Comparison of ENCODE assay signal across 24 mouse cellular contexts in the genomic region with DNA sequence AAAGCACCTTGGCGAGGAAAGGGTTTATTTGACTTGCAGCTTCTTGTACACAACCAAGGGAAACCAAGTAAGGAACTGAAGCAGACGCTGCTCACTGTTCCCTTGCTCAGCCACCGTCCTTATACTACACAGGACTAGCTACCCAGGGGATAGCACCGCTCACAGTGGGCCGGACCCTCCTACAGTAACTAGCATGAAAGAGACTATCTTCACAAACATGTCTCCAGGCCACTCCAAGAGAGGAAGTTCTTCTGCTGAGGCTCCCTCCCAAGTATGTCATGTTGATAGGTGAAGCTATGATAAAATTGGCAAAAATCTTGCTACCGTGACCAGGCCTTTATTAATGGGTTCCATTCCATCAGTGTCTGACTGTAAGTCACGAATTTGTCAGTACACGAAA. TPM values are rescaled to one million over a fixed set of nuclear protein-coding genes. Genes with fewer than 3 reads are reported as not detected.
DNase-seq lines count a peak whose midpoint lies in the region; ATAC-seq and TF ChIP-seq lines count a peak whose summit lies in the region.
"Had no signal": no experiment of that assay in that cellular context is flagged by ENCODE, and none has a peak within 500 bp of the region (broad histone marks: within the 10 kb centered on the region; RNA-seq: fewer than 3 reads in every experiment).

No protein-coding gene starts in this region.

- peaks cover 34% of the 10 kb centered on the region for H3K4me1 ChIP-seq in liver, embryonic 12.5 days
- H3K4me1 ChIP-seq in liver, postnatal 0 days (ENCODE audit: insufficient read depth): no peaks in the 10 kb centered on the region
- H3K4me1 ChIP-seq in liver, embryonic 15.5 days (replicated peaks): peaks cover 24% of the 10 kb centered on the region
- H3K4me1 ChIP-seq: forebrain, embryonic 10.5 days; forebrain, embryonic 13.5 days; heart, embryonic 10.5 days; hindbrain, embryonic 12.5 days; hindbrain, embryonic 15.5 days had no signal

- no peaks in the 10 kb centered on the region for H3K9me3 ChIP-seq in liver, embryonic 12.5 days (replicated peaks)
- no peaks in the 10 kb centered on the region for H3K9me3 ChIP-seq in liver, postnatal 0 days (ENCODE audit: low read length)
- no peaks in the 10 kb centered on the region for H3K9me3 ChIP-seq in liver, embryonic 15.5 days (replicated peaks)
- H3K9me3 ChIP-seq: forebrain, embryonic 10.5 days; forebrain, embryonic 13.5 days; heart, embryonic 10.5 days; heart, embryonic 13.5 days; hindbrain, embryonic 12.5 days; hindbrain, embryonic 15.5 days had no signal

- H3K4me2 ChIP-seq in liver, embryonic 12.5 days: no peak overlapping the region
- no peak overlapping the region for H3K4me2 ChIP-seq in liver, postnatal 0 days (ENCODE audit: low read depth, low read length)
- no peak overlapping the region for H3K4me2 ChIP-seq in liver, embryonic 15.5 days
- H3K4me2 ChIP-seq: forebrain, embryonic 13.5 days; heart, embryonic 13.5 days; hindbrain, embryonic 12.5 days; hindbrain, embryonic 15.5 days had no signal

- H3K4me3 ChIP-seq in liver, embryonic 12.5 days: no peak overlapping the region
- no peak overlapping the region for H3K4me3 ChIP-seq in liver, postnatal 0 days (ENCODE audit: low read depth, low read length)
- H3K4me3 ChIP-seq in liver, embryonic 15.5 days (replicated peaks): no peak overlapping the region
- H3K4me3 ChIP-seq: forebrain, embryonic 10.5 days; forebrain, embryonic 13.5 days; heart, adult 2 months; heart, embryonic 10.5 days; heart, embryonic 13.5 days; hindbrain, embryonic 12.5 days; hindbrain, embryonic 15.5 days had no signal

- ATAC-seq in liver, embryonic 12.5 days: peak; percentile 51; the same call in 1 of the 2 replicates
- ATAC-seq in liver, postnatal 0 days: no peak
- no peak for ATAC-seq in liver, embryonic 15.5 days (ENCODE audit: insufficient read depth)
- ATAC-seq: activated CD4-positive, CD25-positive, alpha-beta regulatory T cell, adult 4 months; forebrain, embryonic 13.5 days; forebrain, postnatal 0 days; intestine, postnatal 0 days had no signal

- DNase-seq in liver, postnatal 0 days: no peak
- DNase-seq in MEL-GATA-1-ER (ENCODE audit: extremely low read depth, low read depth): peak; percentile 35
- no peak for DNase-seq in embryo, embryonic 10 days (ENCODE audit: low spot score)
- no peak for DNase-seq in frontal cortex, postnatal 14 days (ENCODE audit: low spot score in 2 of 2)
- DNase-seq in adrenal gland, adult 18-20 months (ENCODE audit: low spot score in 2 of 2): no peak
- DNase-seq: adrenal gland, postnatal 14 days; cerebellum, adult 11 months; cerebellum, adult 8-10 months; cerebellum, postnatal 10 days; cerebellum, postnatal 36 days; forebrain, postnatal 0 days; gastrocnemius, postnatal 25 days; heart, adult 2 months; heart, postnatal 14 days had no signal

- no peak for TF ChIP-seq EP300 in liver, postnatal 0 days (IDR thresholded peaks at IDR 0.05; ENCODE audit: low read depth)

- no peak overlapping the region for H3K9ac ChIP-seq in liver, embryonic 12.5 days
- H3K9ac ChIP-seq in liver, postnatal 0 days (replicated peaks): no peak overlapping the region
- no peak overlapping the region for H3K9ac ChIP-seq in liver, embryonic 15.5 days
- H3K9ac ChIP-seq: forebrain, embryonic 13.5 days; forebrain, postnatal 0 days; heart, embryonic 13.5 days; hindbrain, embryonic 12.5 days; hindbrain, embryonic 15.5 days had no signal

- H3K27me3 ChIP-seq in liver, embryonic 12.5 days (replicated peaks): no peaks in the 10 kb centered on the region
- no peaks in the 10 kb centered on the region for H3K27me3 ChIP-seq in liver, postnatal 0 days (ENCODE audit: insufficient read depth, low read length)
- H3K27me3 ChIP-seq in liver, embryonic 15.5 days: no peaks in the 10 kb centered on the region
- H3K27me3 ChIP-seq: forebrain, embryonic 13.5 days; heart, embryonic 13.5 days; hindbrain, embryonic 12.5 days; hindbrain, embryonic 15.5 days had no signal

- peaks cover 36% of the 10 kb centered on the region for H3K36me3 ChIP-seq in liver, embryonic 12.5 days
- peaks cover 3% of the 10 kb centered on the region; the same call in 1 of the 2 replicates for H3K36me3 ChIP-seq in liver, postnatal 0 days (replicated peaks; ENCODE audit: insufficient read depth, low read length)
- peaks cover 10% of the 10 kb centered on the region for H3K36me3 ChIP-seq in liver, embryonic 15.5 days (replicated peaks)

- no peak for TF ChIP-seq CTCF in liver, postnatal 0 days (IDR thresholded peaks at IDR 0.05; ENCODE audit: low read depth)

- H3K27ac ChIP-seq in liver, embryonic 12.5 days: peak overlapping the region; percentile 65
- H3K27ac ChIP-seq in liver, postnatal 0 days (ENCODE audit: low read depth): no peak overlapping the region
- H3K27ac ChIP-seq in liver, embryonic 15.5 days (replicated peaks): peak overlapping the region; percentile 59; the same call in 1 of the 2 replicates
- H3K27ac ChIP-seq: forebrain, embryonic 10.5 days; forebrain, embryonic 13.5 days; heart, adult 2 months; heart, embryonic 10.5 days; heart, embryonic 13.5 days; hindbrain, embryonic 12.5 days; hindbrain, embryonic 15.5 days had no signal

- WGBS in liver, embryonic 12.5 days (ENCODE audit: insufficient replicate concordance): 65% methylated on average over 8 of the region's 8 CpGs
- 77% methylated on average over 8 of the region's 8 CpGs for WGBS in liver, postnatal 0 days (ENCODE audit: insufficient replicate concordance)
- 66% methylated on average over 8 of the region's 8 CpGs for WGBS in liver, embryonic 15.5 days (ENCODE audit: insufficient replicate concordance)

RNA-seq across cellular contexts. Expression of gene Dync1i2, which starts 57.2 kb away (rescaled TPM):
- 42.0 and 43.0 TPM in 2 replicates for polyA plus RNA-seq in liver, embryonic 12.5 days (2016; fragmentation: Nextera tagmentation; extraction: Ambion mirVana)
- polyA plus RNA-seq in liver, postnatal 0 days (2015; fragmentation: Nextera tagmentation; extraction: Ambion mirVana): 20.9 and 21.5 TPM in 2 replicates
- 22.5 and 24.2 TPM in 2 replicates for polyA plus RNA-seq in liver, embryonic 15.5 days (2015; fragmentation: Nextera tagmentation; extraction: Ambion mirVana)
- total RNA-seq in adrenal gland, adult 18-20 months (2021): 10 to 100 TPM; 83.7 to 97.8 TPM
